Mouse (Mus musculus) MEL (cell line): ENCODE measurements around the gene Sfn. TPM values are rescaled to one million over a fixed set of nuclear protein-coding genes. Genes with fewer than 3 reads are reported as not detected.

Experiments
- DNase-seq: peaks from one replicate; pipeline ENCODE4 v3.0.0; 2011; ENCODE audit warnings: low read depth, low spot score
- H3K27ac ChIP-seq: 2 replicates; pipeline ENCODE4 v1.5.1; 2012; ENCODE audit warnings: low read depth, mild to moderate bottlenecking, control low read depth, low read length, moderate library complexity; ENCODE audit not compliant: control insufficient read depth
- H3K27me3 ChIP-seq, 2 experiments: fragments of 150-350 bp in 1 of 2; sonication (generic) in 1 of 2; 2 replicates each; pipeline ENCODE4 v1.6.1; 2012; ENCODE audit warnings: low read length in 2 of 2, mild to moderate bottlenecking in 2 of 2, improper control_type of control experiment in 1 of 2, moderate library complexity in 1 of 2; ENCODE audit not compliant: insufficient read depth in 2 of 2, control insufficient read depth in 1 of 2
- H3K36me3 ChIP-seq, 2 experiments: 2 replicates each; pipeline ENCODE4 v1.6.1; 2012 to 2014; ENCODE audit warnings: low read length in 2 of 2, improper control_type of control experiment in 1 of 2, inconsistent platforms in 1 of 2, mild to moderate bottlenecking in 1 of 2; ENCODE audit not compliant: insufficient read depth in 2 of 2, control insufficient read depth in 1 of 2
- H3K4me1 ChIP-seq, 2 experiments: fragments of 150-350 bp in 1 of 2; sonication (generic) in 1 of 2; 2 replicates each; pipeline ENCODE4 v1.6.1; 2012; ENCODE audit warnings: low read length in 2 of 2, improper control_type of control experiment in 1 of 2, mild to moderate bottlenecking in 1 of 2; ENCODE audit not compliant: insufficient read depth in 2 of 2, control insufficient read depth in 1 of 2
- H3K4me3 ChIP-seq, 2 experiments: fragments of 150-350 bp in 1 of 2; sonication (generic) in 1 of 2; 2 replicates each; pipeline ENCODE4 v1.5.1; 2012; ENCODE audit warnings: low read depth in 2 of 2, low read length in 2 of 2, mild to moderate bottlenecking in 2 of 2, moderate library complexity in 2 of 2, control low read depth in 1 of 2, improper control_type of control experiment in 1 of 2; ENCODE audit not compliant: control insufficient read depth in 1 of 2, insufficient read depth in 1 of 2
- H3K79me2 ChIP-seq: 2 replicates; pipeline ENCODE4 v1.6.1; 2012; ENCODE audit warnings: mild to moderate bottlenecking, low read length, moderate library complexity; ENCODE audit not compliant: control insufficient read depth, poor library complexity, insufficient read depth
- H3K9ac ChIP-seq: 2 replicates; pipeline ENCODE4 v1.6.1; 2012; ENCODE audit warnings: low read depth, mild to moderate bottlenecking, control low read depth, low read length, moderate library complexity; ENCODE audit not compliant: control insufficient read depth, poor library complexity, severe bottlenecking
- H3K9me3 ChIP-seq: fragments of 150-350 bp; sonication (generic); replicated peaks from 2 replicates; pipeline ENCODE4 v1.6.1; 2012; ENCODE audit warnings: mild to moderate bottlenecking, low read length, improper control_type of control experiment, moderate library complexity; ENCODE audit not compliant: insufficient read depth
- BHLHE40 ChIP-seq: IDR thresholded peaks from 2 replicates; pipeline ENCODE4 v1.6.1; 2012; ENCODE audit warnings: low read depth, mild to moderate bottlenecking, inconsistent platforms, low read length, improper control_type of control experiment, borderline replicate concordance
- CHD1 ChIP-seq: IDR thresholded peaks from 2 replicates; pipeline ENCODE4 v1.6.1; 2012; ENCODE audit warnings: low read depth, mild to moderate bottlenecking, inconsistent platforms, low read length, improper control_type of control experiment
- CHD2 ChIP-seq: IDR thresholded peaks from 2 replicates; pipeline ENCODE4 v1.6.1; 2011; ENCODE audit warnings: low read length, improper control_type of control experiment
- CTCF ChIP-seq, 3 experiments: IDR thresholded peaks in 2 of 3; conservative IDR thresholded peaks in 1 of 3; 2 replicates each; pipeline ENCODE4 v1.5.1; 2011 to 2012; ENCODE audit warnings: low read length in 3 of 3, low read depth in 2 of 3, mild to moderate bottlenecking in 2 of 3, improper control_type of control experiment in 1 of 3, inconsistent platforms in 1 of 3, mixed read lengths in 1 of 3, moderate library complexity in 1 of 3; ENCODE audit not compliant: control insufficient read depth in 1 of 3, insufficient read depth in 1 of 3, poor library complexity in 1 of 3, severe bottlenecking in 1 of 3
- E2F4 ChIP-seq: IDR thresholded peaks from 2 replicates; pipeline ENCODE4 v1.6.1; 2011; ENCODE audit warnings: low read depth, low read length, improper control_type of control experiment, borderline replicate concordance
- ELF1 ChIP-seq: IDR thresholded peaks from 2 replicates; pipeline ENCODE4 v1.6.1; 2014; ENCODE audit warnings: low read depth, mild to moderate bottlenecking, inconsistent platforms, low read length, improper control_type of control experiment, moderate library complexity
- ETS1 ChIP-seq: IDR thresholded peaks from 2 replicates; pipeline ENCODE4 v1.6.1; 2012; ENCODE audit warnings: low read depth, mild to moderate bottlenecking, inconsistent platforms, low read length, improper control_type of control experiment, moderate library complexity
- GABPA ChIP-seq: IDR thresholded peaks from 2 replicates; pipeline ENCODE4 v1.6.1; 2012; ENCODE audit warnings: low read depth, mild to moderate bottlenecking, inconsistent platforms, low read length, improper control_type of control experiment, moderate library complexity
- MAFK ChIP-seq: IDR thresholded peaks from 2 replicates; pipeline ENCODE4 v1.6.1; 2011; ENCODE audit warnings: low read depth, mild to moderate bottlenecking, low read length, improper control_type of control experiment, borderline replicate concordance
- MAX ChIP-seq: IDR thresholded peaks from 2 replicates; pipeline ENCODE4 v1.6.1; 2011; ENCODE audit warnings: low read length, improper control_type of control experiment
- MAZ ChIP-seq: IDR thresholded peaks from 2 replicates; pipeline ENCODE4 v1.6.1; 2012; ENCODE audit warnings: low read depth, mild to moderate bottlenecking, inconsistent platforms, low read length, improper control_type of control experiment
- MEF2A ChIP-seq: IDR thresholded peaks from 2 replicates; pipeline ENCODE4 v1.6.1; 2014; ENCODE audit warnings: low read depth, mild to moderate bottlenecking, inconsistent platforms, low read length, improper control_type of control experiment; ENCODE audit not compliant: poor library complexity, insufficient replicate concordance, severe bottlenecking; ENCODE audit errors: extremely low read depth
- MYC ChIP-seq: IDR thresholded peaks from 2 replicates; pipeline ENCODE4 v1.6.1; 2011; ENCODE audit warnings: low read depth, mild to moderate bottlenecking, low read length, improper control_type of control experiment, moderate library complexity
- NRF1 ChIP-seq: IDR thresholded peaks from 2 replicates; pipeline ENCODE4 v1.6.1; 2014; ENCODE audit warnings: low read depth, mild to moderate bottlenecking, inconsistent platforms, low read length, improper control_type of control experiment, moderate library complexity; ENCODE audit not compliant: poor library complexity, insufficient read depth, severe bottlenecking
- POLR2AphosphoS5 ChIP-seq: IDR thresholded peaks from 2 replicates; pipeline ENCODE4 v1.6.1; 2012; ENCODE audit warnings: low read depth, borderline replicate concordance, mild to moderate bottlenecking, inconsistent platforms, low read length, moderate library complexity, mixed read lengths
- TAL1 ChIP-seq: IDR thresholded peaks from 2 replicates; pipeline ENCODE4 v1.6.1; 2012; ENCODE audit warnings: mild to moderate bottlenecking, inconsistent platforms, low read length, moderate library complexity, mixed read lengths
- TCF12 ChIP-seq: IDR thresholded peaks from 2 replicates; pipeline ENCODE4 v1.6.1; 2014; ENCODE audit warnings: low read depth, mild to moderate bottlenecking, inconsistent platforms, low read length, improper control_type of control experiment, moderate library complexity
- ZC3H11A ChIP-seq: IDR thresholded peaks from 2 replicates; pipeline ENCODE4 v1.6.1; 2012; ENCODE audit warnings: low read depth, mild to moderate bottlenecking, inconsistent platforms, low read length, improper control_type of control experiment
- ZKSCAN1 ChIP-seq: IDR thresholded peaks from 2 replicates; pipeline ENCODE4 v1.6.1; 2012; ENCODE audit warnings: low read depth, mild to moderate bottlenecking, inconsistent platforms, low read length, improper control_type of control experiment, moderate library complexity
- ZMIZ1 ChIP-seq: IDR thresholded peaks from 2 replicates; pipeline ENCODE4 v1.6.1; 2012; ENCODE audit warnings: low read depth, mild to moderate bottlenecking, inconsistent platforms, low read length, improper control_type of control experiment, moderate library complexity
- polyA plus RNA-seq, 2 experiments: library from polyadenylated mRNA; stranded (reverse) in 1 of 2; unstranded in 1 of 2; fragments of >175 nt in 1 of 2; fragments of >200 nt in 1 of 2; gene quantifications; 2 replicates each; pipeline versions ENCODE4 v1.2.1 to v1.2.4; 2012; ENCODE audit warnings: low replicate concordance in 2 of 2, low read depth in 1 of 2; ENCODE audit not compliant: insufficient read length in 2 of 2, insufficient read depth in 1 of 2, missing spikeins in 1 of 2
- total RNA-seq: library from RNA; depleted of rRNA; stranded (reverse); fragments of 300-350 nt; gene quantifications from 2 replicates; pipeline ENCODE4 v1.2.3, GENCODE M21; 2012

The Sfn gene
- total and polyA plus RNA-seq, 3 experiments: 0.12 to 0.19 TPM; not detected in 1

DNA sequence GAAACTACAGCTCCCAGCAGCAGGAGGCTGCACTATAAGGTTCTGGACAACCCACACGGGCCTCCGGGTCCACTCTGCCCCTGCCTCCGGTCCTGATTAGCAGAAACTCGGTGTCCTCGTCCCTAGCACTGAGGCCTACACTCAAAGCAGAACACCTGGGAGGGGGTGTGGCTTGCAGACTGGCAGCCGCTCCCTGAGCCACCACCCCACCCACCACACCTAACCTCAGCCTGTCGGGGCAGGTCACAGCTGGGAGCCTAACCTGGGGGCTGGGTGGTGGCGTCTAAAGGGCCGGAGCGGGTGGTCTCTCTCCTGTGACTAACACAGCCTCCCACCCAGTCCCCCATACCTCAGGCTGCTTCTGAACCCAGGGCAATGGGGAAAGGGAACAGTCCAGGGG is 5.3 kb upstream of the Sfn start:
- H3K4me3 ChIP-seq: no peak overlapping the region
- H3K4me1 ChIP-seq: no peaks in the 10 kb centered on the region
- no peaks in the 10 kb centered on the region for H3K27me3 ChIP-seq
- H3K79me2 ChIP-seq: no peaks in the 10 kb centered on the region
- H3K27ac ChIP-seq: no peak overlapping the region
- no peaks in the 10 kb centered on the region for H3K36me3 ChIP-seq
- H3K9ac ChIP-seq: no peak overlapping the region
- no peak for DNase-seq
- TF ChIP-seq ZMIZ1: no peak
- no peak for TF ChIP-seq CHD2
- TF ChIP-seq CTCF (IDR thresholded peaks at IDR 0.05 in 2 of 3, conservative IDR thresholded peaks at IDR 0.05 in 1 of 3; ENCODE audit: control insufficient read depth in 1 of 3, insufficient read depth in 1 of 3, low read depth in 2 of 3, low read length in 3 of 3, poor library complexity in 1 of 3, severe bottlenecking in 1 of 3): no peak
- no peak for TF ChIP-seq MAX
- H3K9me3 ChIP-seq: no peaks in the 10 kb centered on the region

DNA sequence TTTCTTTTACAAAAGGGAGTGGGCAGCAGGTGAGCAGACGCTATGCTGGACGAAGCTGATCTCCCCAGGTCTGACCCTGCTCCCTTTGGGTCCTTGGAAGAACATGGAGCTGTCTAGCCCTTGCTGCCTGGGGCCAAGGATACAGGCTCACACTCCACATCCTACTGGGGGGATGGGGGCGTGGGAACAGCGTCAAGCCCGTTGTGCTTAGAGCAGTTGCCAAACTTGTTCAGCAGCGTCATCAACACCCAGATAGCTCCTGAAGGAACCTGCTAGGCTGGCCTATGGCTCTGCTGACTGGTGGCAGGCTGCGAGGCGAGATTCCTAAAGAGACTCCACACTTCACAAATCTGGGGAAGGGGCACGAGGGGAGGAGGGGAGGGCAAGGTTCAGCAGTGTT is 3.4 kb upstream of the Sfn start:
- Histone ChIP-seq H3K36me3 (no peaks in the 10 kb centered on the region), H3K9me3 (no peaks in the 10 kb centered on the region), H3K9ac (no peak overlapping the region), H3K27ac (no peak overlapping the region), H3K27me3 (no peaks in the 10 kb centered on the region), H3K4me1 (no peaks in the 10 kb centered on the region), H3K4me3 (no peak overlapping the region), H3K79me2 (no peaks in the 10 kb centered on the region)
- no peak for TF ChIP-seq NRF1
- no peak for TF ChIP-seq MAFK
- DNase-seq: no peak

DNA sequence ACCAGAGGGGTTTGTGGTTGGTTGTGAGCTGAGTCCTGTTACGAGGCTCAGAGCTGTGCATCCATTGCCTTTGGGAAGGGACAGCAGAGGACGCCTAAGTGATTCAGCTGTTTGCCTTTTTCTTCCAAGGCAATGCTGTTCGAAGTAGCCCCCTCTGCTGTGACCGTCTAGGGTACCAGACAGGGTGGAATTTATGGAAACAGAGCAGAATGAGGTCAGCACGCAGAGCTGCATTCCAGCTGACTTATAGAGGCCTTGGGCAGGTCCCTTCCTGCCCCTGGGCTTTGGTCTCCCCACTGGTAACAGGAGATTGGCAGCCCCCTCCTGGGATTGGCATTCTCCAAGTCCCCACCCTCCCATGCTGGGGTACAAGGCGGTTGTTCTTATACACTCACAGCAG is 2.9 kb upstream of the Sfn start:
- Histone ChIP-seq H3K9me3 (no peaks in the 10 kb centered on the region), H3K4me1 (no peaks in the 10 kb centered on the region), H3K9ac (no peak overlapping the region), H3K79me2 (no peaks in the 10 kb centered on the region), H3K4me3 (no peak overlapping the region), H3K36me3 (no peaks in the 10 kb centered on the region), H3K27me3 (no peaks in the 10 kb centered on the region), H3K27ac (no peak overlapping the region)
- TF ChIP-seq E2F4 (no peak), POLR2AphosphoS5 (no peak), ETS1 (no peak), ZMIZ1 (no peak), ZKSCAN1 (no peak), MYC (no peak), MAX (no peak), MAFK (no peak), CHD1 (no peak), TAL1 (no peak), GABPA (no peak), ZC3H11A (no peak), TCF12 (no peak), MEF2A (no peak), ELF1 (no peak), CTCF (IDR thresholded peaks at IDR 0.05 in 2 of 3, conservative IDR thresholded peaks at IDR 0.05 in 1 of 3; ENCODE audit: control insufficient read depth in 1 of 3, insufficient read depth in 1 of 3, low read depth in 2 of 3, low read length in 3 of 3, poor library complexity in 1 of 3, severe bottlenecking in 1 of 3) (no peak), BHLHE40 (no peak), MAZ (no peak)
- DNase-seq: no peak
